Mouse (Mus musculus): Measurements from ENCODE around the gene Gpt2. TPM values are rescaled to one million over a fixed set of nuclear protein-coding genes. Genes with fewer than 3 reads are reported as not detected.

The Gpt2 gene
- polyA plus RNA-seq, 1 experiment from 2014 or later, result 5.7 TPM

GRCm38 (mm10) chr8:85573972-85574496, 81.7 kb downstream of the Gpt2 start:
- H3K36me3 ChIP-seq (ENCODE audit: control insufficient read depth, insufficient read depth), result no peaks in the 10 kb centered on the region
- no peak for ATAC-seq (replicated peaks; ENCODE audit: extremely low read depth, insufficient read depth, low FRiP score)
- 70% methylated on average over 2 of the region's 2 CpGs for WGBS
- no peak overlapping the region for H3K4me2 ChIP-seq (ENCODE audit: low read depth, low read length)
- H3K27ac ChIP-seq (ENCODE audit: low read length), result no peak overlapping the region
- no peaks in the 10 kb centered on the region for H3K9me3 ChIP-seq (replicated peaks; ENCODE audit: control insufficient read depth, low read length)
- H3K4me3 ChIP-seq (ENCODE audit: low read length), result no peak overlapping the region
- no peaks in the 10 kb centered on the region for H3K27me3 ChIP-seq (ENCODE audit: control insufficient read depth, insufficient read depth, low read length)
- no peak overlapping the region for H3K9ac ChIP-seq (ENCODE audit: low read length)
- H3K4me1 ChIP-seq (ENCODE audit: control insufficient read depth, insufficient read depth, low read length), result no peaks in the 10 kb centered on the region

Other genes starting within 250 kb of the Gpt2 start
- 50.6 and 53.5 TPM in 2 replicates for gene Orc6, start 192.9 kb upstream of the Gpt2 start, polyA plus RNA-seq (2015; fragmentation: Nextera tagmentation; extraction: Ambion mirVana)
- 114 and 119 TPM in 2 replicates for gene Vps35, start 192.8 kb upstream of the Gpt2 start, polyA plus RNA-seq (2015; fragmentation: Nextera tagmentation; extraction: Ambion mirVana)
- gene Mylk3, start 106.2 kb upstream of the Gpt2 start, polyA plus RNA-seq (2015; fragmentation: Nextera tagmentation; extraction: Ambion mirVana), result 254 and 278 TPM in 2 replicates
- 56.8 and 70.0 TPM in 2 replicates for gene 4921524J17Rik, start 59.7 kb upstream of the Gpt2 start, polyA plus RNA-seq (2015; fragmentation: Nextera tagmentation; extraction: Ambion mirVana)
- 150 and 181 TPM in 2 replicates for gene Dnaja2, start 62.8 kb downstream of the Gpt2 start, polyA plus RNA-seq (2015; fragmentation: Nextera tagmentation; extraction: Ambion mirVana)
- gene Neto2, start 208.3 kb downstream of the Gpt2 start, polyA plus RNA-seq (2015; fragmentation: Nextera tagmentation; extraction: Ambion mirVana), result 3.3 and 3.5 TPM in 2 replicates

Data from heart, embryonic 16.5 days (tissue).